Mouse (Mus musculus) liver, embryonic 16.5 days (tissue): ENCODE measurements at regions not wholly inside any gene's neighbourhood (a gene's known extent, or its start where the extent isn't known, plus 50 kb on each side); places are given as distances from the start of the nearest gene placed in this dataset.

Experiments used
- ATAC-seq: fragments of 200-750 bp; cut with Nextera tagmentation; 2 replicates; pipeline ENCODE4 v1.8.0; 2017; ENCODE audit warnings: low read depth, mild to moderate bottlenecking, moderate number of reproducible peaks, moderate library complexity
- H3K27ac ChIP-seq: fragments of 300-500 bp; sonication (generic); 2 replicates; pipeline ENCODE4 v1.5.1; 2014; ENCODE audit warnings: mild to moderate bottlenecking, low read length
- H3K27me3 ChIP-seq: fragments of 300-500 bp; sonication (generic); 2 replicates; pipeline ENCODE4 v1.6.1; 2014; ENCODE audit warnings: low read depth, low read length, mixed read lengths; ENCODE audit not compliant: control insufficient read depth, insufficient read depth
- H3K36me3 ChIP-seq: fragments of 300-500 bp; sonication (generic); 2 replicates; pipeline ENCODE4 v1.6.1; 2014; ENCODE audit warnings: mild to moderate bottlenecking; ENCODE audit not compliant: control insufficient read depth, insufficient read depth
- H3K4me1 ChIP-seq: fragments of 300-500 bp; sonication (generic); 2 replicates; pipeline ENCODE4 v1.6.1; 2014; ENCODE audit warnings: low read depth, low read length, mixed read lengths; ENCODE audit not compliant: control insufficient read depth
- H3K4me2 ChIP-seq: fragments of 300-500 bp; sonication (generic); 2 replicates; pipeline ENCODE4 v1.6.1; 2014; ENCODE audit warnings: low read depth, low read length, mixed read lengths
- H3K4me3 ChIP-seq: fragments of 300-500 bp; sonication (generic); 2 replicates; pipeline ENCODE4 v1.5.1; 2014; ENCODE audit warnings: low read depth, mild to moderate bottlenecking, low read length
- H3K9ac ChIP-seq: fragments of 300-500 bp; sonication (generic); 2 replicates; pipeline ENCODE4 v1.6.1; 2014; ENCODE audit warnings: low read depth, low read length
- H3K9me3 ChIP-seq: fragments of 300-500 bp; sonication (generic); replicated peaks from 2 replicates; pipeline ENCODE4 v1.6.1; 2016; ENCODE audit warnings: low read length; ENCODE audit not compliant: control insufficient read depth
- whole genome bisulfite sequencing: fragments of 180-500 bp; shearing (Covaris S2); extraction: QIAGEN DNeasy Blood & Tissue Kit; methylation state at CpG from one replicate; pipeline ENCODE4 v1.1.7; 2014; ENCODE audit not compliant: insufficient replicate concordance; 5-methylcytosine and 5-hydroxymethylcytosine counted together

GRCm38 (mm10) chr12:112348116-112348515 lies 141.1 kb upstream of the A530016L24Rik start:
- no peaks in the 10 kb centered on the region for H3K27me3 ChIP-seq
- no peak overlapping the region for H3K4me3 ChIP-seq
- H3K9ac ChIP-seq: no peak overlapping the region
- ATAC-seq: no peak
- H3K4me2 ChIP-seq: no peak overlapping the region
- WGBS: 80% methylated on average over 9 of the region's 9 CpGs
- no peaks in the 10 kb centered on the region for H3K36me3 ChIP-seq
- H3K9me3 ChIP-seq: no peaks in the 10 kb centered on the region
- no peaks in the 10 kb centered on the region for H3K4me1 ChIP-seq
- no peak overlapping the region for H3K27ac ChIP-seq

DNA sequence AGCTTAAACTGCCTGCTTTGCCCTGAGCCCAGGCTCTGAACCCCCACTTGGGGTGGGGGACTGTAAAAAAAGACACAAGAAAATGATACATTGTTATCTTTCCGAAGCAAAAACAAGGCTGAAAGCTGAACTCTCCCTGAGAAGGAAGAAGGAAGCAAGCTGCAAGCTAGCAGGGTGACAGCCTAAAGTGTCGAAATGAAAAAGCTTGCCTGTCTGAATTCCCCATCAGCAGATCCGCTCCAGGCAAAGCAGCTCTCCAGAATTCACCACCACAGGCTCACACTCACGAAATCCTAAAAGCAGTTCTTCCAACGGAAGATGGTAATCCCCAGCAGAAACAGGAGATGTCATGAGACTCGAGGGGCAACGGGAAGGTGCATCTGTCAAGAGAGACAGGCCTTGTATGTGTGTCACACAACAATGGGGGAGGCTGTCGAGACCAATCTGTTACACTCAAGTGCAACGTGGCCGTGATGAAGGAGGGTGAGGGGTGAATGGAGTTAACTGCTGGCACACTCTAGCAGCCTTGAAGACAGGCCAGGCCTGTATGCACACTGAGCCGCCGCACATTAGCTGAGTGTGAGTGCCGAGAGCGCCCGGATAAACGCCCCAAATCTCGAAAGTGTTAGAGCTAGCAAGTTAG lies 139.5 kb upstream of the A530016L24Rik start:
- Histone ChIP-seq H3K9ac (no peak overlapping the region), H3K4me1 (no peaks in the 10 kb centered on the region), H3K9me3 (no peaks in the 10 kb centered on the region), H3K36me3 (no peaks in the 10 kb centered on the region), H3K4me2 (no peak overlapping the region), H3K27me3 (no peaks in the 10 kb centered on the region), H3K4me3 (no peak overlapping the region), H3K27ac (no peak overlapping the region)
- no peak for ATAC-seq
- 56% methylated on average over 17 of the region's 17 CpGs for WGBS

- no peaks in the 10 kb centered on the region for H3K27me3 ChIP-seq
- H3K36me3 ChIP-seq: no peaks in the 10 kb centered on the region
- no peak overlapping the region for H3K4me3 ChIP-seq
- H3K4me2 ChIP-seq: no peak overlapping the region
- no peak overlapping the region for H3K27ac ChIP-seq
- no peaks in the 10 kb centered on the region for H3K4me1 ChIP-seq
- ATAC-seq: no peak
- H3K9me3 ChIP-seq: no peaks in the 10 kb centered on the region
- WGBS: 30% methylated on average over 9 of the region's 9 CpGs
- no peak overlapping the region for H3K9ac ChIP-seq
Observed at GRCm38 (mm10) chr12:112350733-112351132, 138.5 kb upstream of the A530016L24Rik start.

DNA sequence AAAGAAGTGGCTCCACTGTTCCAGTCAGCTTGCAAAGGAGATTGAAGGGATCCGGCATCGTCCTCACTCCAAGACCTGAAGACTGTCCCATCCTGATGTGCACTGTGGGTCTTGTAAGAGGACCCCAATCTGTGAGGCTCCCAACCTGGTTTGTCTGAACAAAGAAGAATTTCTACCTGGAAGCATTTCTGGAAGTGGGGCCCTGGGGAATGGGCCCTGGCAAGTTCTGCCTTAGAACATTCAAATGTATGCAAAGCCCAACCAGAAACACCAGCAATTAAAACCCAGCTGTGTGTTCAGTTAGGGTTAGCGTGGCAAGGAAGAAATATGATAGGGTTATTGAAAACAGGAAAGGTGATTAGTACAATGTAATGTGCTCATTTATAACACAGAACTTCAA lies 125.9 kb upstream of the A530016L24Rik start:
- no peak overlapping the region for H3K9ac ChIP-seq
- no peaks in the 10 kb centered on the region for H3K27me3 ChIP-seq
- H3K4me2 ChIP-seq: no peak overlapping the region
- no peak overlapping the region for H3K4me3 ChIP-seq
- no peaks in the 10 kb centered on the region for H3K4me1 ChIP-seq
- ATAC-seq: no peak
- 0 out of 2 replicates have a peak, but pooled peaks cover 2% of the 10 kb centered on the region for H3K9me3 ChIP-seq
- H3K36me3 ChIP-seq: no peaks in the 10 kb centered on the region
- WGBS: 59% methylated on average over 3 of the region's 3 CpGs
- no peak overlapping the region for H3K27ac ChIP-seq

DNA sequence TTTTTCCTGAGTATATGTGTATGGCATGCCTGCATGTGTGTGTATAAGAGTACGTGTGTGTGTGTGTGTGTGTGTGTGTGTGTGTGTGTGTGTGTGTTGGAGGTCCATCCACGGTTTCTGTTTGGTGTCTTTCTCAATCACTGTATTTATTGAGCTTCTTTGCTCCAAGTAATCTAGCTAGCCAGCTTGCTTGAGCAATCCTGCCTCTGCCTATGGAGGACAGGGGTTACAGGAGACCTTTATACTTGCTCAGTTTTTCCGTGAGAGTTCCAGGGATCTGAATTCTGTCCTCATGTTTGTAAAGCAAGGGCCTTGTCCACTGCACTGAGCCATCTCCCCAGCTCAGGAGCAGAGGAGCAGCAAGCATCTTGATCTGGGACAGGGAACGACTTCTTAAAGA lies 122.0 kb upstream of the A530016L24Rik start:
- H3K4me2 ChIP-seq: no peak overlapping the region
- 0 out of 2 replicates have a peak, but pooled peaks cover 2% of the 10 kb centered on the region for H3K9me3 ChIP-seq
- H3K27me3 ChIP-seq: no peaks in the 10 kb centered on the region
- no peak overlapping the region for H3K9ac ChIP-seq
- H3K27ac ChIP-seq: no peak overlapping the region
- H3K4me1 ChIP-seq: no peaks in the 10 kb centered on the region
- no peak overlapping the region for H3K4me3 ChIP-seq
- WGBS: 53% methylated on average over 4 of the region's 4 CpGs
- ATAC-seq: no peak
- no peaks in the 10 kb centered on the region for H3K36me3 ChIP-seq

DNA sequence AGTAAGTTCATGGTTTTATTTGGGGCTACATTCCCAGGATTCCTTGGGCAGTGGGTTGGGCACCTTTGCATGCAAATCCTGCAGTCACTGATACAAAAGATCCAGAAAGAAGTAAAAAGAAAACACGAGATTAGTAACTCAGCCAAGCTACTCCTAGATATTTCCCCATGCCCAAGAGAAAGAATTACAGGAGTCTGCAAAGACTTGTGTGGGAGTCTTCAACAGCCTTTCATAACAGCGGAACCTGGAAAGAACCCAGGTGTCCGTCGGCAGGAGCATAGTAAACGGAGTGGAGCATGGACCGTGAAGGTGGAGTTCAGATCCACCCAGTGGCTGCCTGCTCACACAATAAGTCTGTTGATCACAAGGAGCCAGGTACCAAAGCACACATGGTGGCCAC lies 121.1 kb upstream of the A530016L24Rik start:
- no peak overlapping the region for H3K9ac ChIP-seq
- ATAC-seq: no peak
- H3K4me3 ChIP-seq: no peak overlapping the region
- H3K27ac ChIP-seq: no peak overlapping the region
- no peaks in the 10 kb centered on the region for H3K36me3 ChIP-seq
- no peak overlapping the region for H3K4me2 ChIP-seq
- no peaks in the 10 kb centered on the region for H3K27me3 ChIP-seq
- 65% methylated on average over 6 of the region's 6 CpGs for WGBS
- H3K9me3 ChIP-seq: 0 out of 2 replicates have a peak, but pooled peaks cover 2% of the 10 kb centered on the region
- no peaks in the 10 kb centered on the region for H3K4me1 ChIP-seq

DNA sequence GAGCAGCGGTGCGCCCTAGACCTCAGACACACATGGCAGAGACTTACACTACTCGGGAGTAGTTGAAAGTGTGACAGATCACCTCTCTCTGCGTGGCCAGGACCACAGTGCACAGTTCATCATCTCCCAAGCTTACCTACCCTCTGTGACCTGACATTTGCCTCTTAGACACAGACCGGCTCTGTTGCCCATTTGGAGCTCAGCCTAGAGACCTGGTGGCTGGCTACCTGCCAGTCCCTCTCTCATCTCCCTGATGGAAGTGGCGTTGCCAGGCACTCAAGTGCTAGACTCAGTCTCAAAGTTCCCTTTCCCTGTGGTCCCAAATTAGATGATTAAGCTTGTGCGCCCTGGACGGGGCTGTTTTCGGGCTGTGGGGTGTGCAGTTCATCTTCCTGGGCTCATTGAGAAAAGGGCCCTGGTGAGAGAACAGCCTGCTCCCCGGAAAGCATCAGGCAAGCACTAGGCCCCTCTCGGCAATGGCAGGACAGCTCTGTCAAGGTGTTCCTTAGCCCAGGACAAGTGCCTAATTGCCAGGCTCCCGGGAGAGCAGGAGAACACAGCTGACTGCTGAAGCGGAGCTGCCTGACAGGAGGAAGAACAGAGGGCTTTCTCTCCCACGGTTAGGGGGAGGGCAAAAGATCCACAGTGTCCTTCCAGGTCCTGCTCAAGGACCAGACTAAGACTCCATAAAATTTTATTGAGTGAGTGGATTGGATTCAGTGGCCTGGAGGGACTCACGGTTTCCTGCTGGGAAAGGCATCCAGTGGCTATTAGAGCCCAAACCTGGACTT lies 119.5 kb upstream of the A530016L24Rik start:
- Histone ChIP-seq H3K27me3 (no peaks in the 10 kb centered on the region), H3K4me2 (no peak overlapping the region), H3K27ac (no peak overlapping the region), H3K36me3 (no peaks in the 10 kb centered on the region), H3K4me3 (no peak overlapping the region), H3K9me3 (0 out of 2 replicates have a peak, but pooled peaks cover 1% of the 10 kb centered on the region), H3K9ac (no peak overlapping the region), H3K4me1 (no peaks in the 10 kb centered on the region)
- WGBS: 53% methylated on average over 15 of the region's 15 CpGs
- no peak for ATAC-seq

DNA sequence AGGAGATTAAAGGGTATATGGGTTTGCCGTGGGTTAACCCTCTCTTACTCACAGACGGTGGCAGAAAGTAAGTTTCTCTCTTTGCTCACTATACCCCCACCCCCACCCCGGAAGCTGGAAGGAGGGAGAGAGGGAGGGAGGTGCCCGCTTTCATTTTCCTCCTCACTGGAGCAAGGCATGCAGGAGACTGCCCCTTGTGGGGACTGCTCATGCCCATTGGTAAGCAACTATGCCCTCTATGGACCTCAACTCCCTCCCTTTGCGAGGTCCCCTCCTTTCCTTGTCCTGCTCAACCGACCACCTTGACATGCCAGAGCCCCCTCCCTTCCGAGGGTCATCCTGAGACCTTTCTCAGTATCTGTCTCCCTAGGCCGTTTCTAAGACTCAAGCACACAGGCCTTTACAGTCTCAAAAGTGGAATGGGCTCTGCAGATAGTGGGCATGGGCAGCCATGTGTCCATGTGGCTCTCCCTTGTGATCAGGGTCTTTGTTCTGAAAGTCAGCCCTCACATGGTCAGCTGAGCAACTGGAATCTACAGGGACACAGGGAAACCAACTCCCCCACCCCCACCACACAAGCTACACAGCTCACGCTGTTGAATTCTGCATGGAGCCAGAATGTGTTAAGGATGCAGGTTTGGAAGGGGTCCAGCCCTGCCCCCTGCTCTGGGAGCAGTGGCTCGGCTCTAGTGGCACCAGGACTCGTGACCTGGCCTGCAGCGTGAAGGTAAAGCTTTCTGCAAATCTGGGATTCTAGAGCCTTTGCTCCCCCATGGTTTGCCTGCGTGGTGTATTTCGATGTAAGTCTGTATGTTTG lies 116.8 kb upstream of the A530016L24Rik start:
- H3K9ac ChIP-seq: no peak overlapping the region
- H3K9me3 ChIP-seq: no peaks in the 10 kb centered on the region
- WGBS: 56% methylated on average over 14 of the region's 14 CpGs
- ATAC-seq: no peak
- H3K4me3 ChIP-seq: no peak overlapping the region
- no peaks in the 10 kb centered on the region for H3K27me3 ChIP-seq
- H3K27ac ChIP-seq: no peak overlapping the region
- no peak overlapping the region for H3K4me2 ChIP-seq
- no peaks in the 10 kb centered on the region for H3K36me3 ChIP-seq
- no peaks in the 10 kb centered on the region for H3K4me1 ChIP-seq
